Mouse (Mus musculus) midbrain, embryonic 12.5 days (tissue): Measurements from ENCODE around the gene Map1b. TPM values are rescaled to one million over a fixed set of nuclear protein-coding genes. Genes with fewer than 3 reads are reported as not detected.

Source experiments
- ATAC-seq: fragments of 200-750 bp; cut with Nextera tagmentation; 2 replicates; pipeline ENCODE4 v1.8.0; 2017; ENCODE audit warnings: low read depth, moderate TSS enrichment, moderate library complexity; ENCODE audit not compliant: low FRiP score
- H3K27ac ChIP-seq: fragments of 300-500 bp; sonication (generic); replicated peaks from 2 replicates; pipeline ENCODE4 v1.5.1; 2016; ENCODE audit warnings: mild to moderate bottlenecking
- H3K27me3 ChIP-seq: fragments of 300-500 bp; sonication (generic); 2 replicates; pipeline ENCODE4 v1.6.1; 2016; ENCODE audit warnings: mild to moderate bottlenecking
- H3K36me3 ChIP-seq: fragments of 300-500 bp; sonication (generic); 2 replicates; pipeline ENCODE4 v1.6.1; 2016
- H3K4me1 ChIP-seq: fragments of 300-500 bp; sonication (generic); 2 replicates; pipeline ENCODE4 v1.6.1; 2016
- H3K4me2 ChIP-seq: fragments of 300-500 bp; sonication (generic); replicated peaks from 2 replicates; pipeline ENCODE4 v1.6.1; 2016; ENCODE audit warnings: mild to moderate bottlenecking, moderate library complexity
- H3K4me3 ChIP-seq: fragments of 300-500 bp; sonication (generic); 2 replicates; pipeline ENCODE4 v1.5.1; 2016; ENCODE audit warnings: mild to moderate bottlenecking
- H3K9ac ChIP-seq: fragments of 300-500 bp; sonication (generic); replicated peaks from 2 replicates; pipeline ENCODE4 v1.6.1; 2016; ENCODE audit warnings: mild to moderate bottlenecking, moderate library complexity
- H3K9me3 ChIP-seq: fragments of 300-500 bp; sonication (generic); 2 replicates; pipeline ENCODE4 v1.6.1; 2016; ENCODE audit warnings: mild to moderate bottlenecking
- WGBS: fragments of 180-500 bp; shearing (Covaris S2); methylation state at CpG from one replicate; pipeline ENCODE4 v1.1.7; 2016; 5-methylcytosine and 5-hydroxymethylcytosine counted together
- polyA plus RNA-seq: library from polyadenylated mRNA; unstranded; fragments of >200 nt; fragmentation: Nextera tagmentation; extraction: Ambion mirVana; gene quantifications from 2 replicates; pipeline ENCODE4 v1.2.1, GENCODE M21; 2016

Gene Map1b
- 1,345 and 1,353 TPM in 2 replicates for polyA plus RNA-seq

GRCm38 (mm10) chr13:99516448-99516881, at the start of gene Map1b:
Gene Map1b (minus strand): TSS chr13:99516540.
- Histone ChIP-seq H3K4me3 (peak within 1 kb of the TSS; percentile 88), H3K27ac (peak within 1 kb of the TSS; percentile 99), H3K4me1 (peaks cover 25% of the 10 kb centered on the region), H3K9me3 (no peaks in the 10 kb centered on the region), H3K27me3 (no peaks in the 10 kb centered on the region), H3K36me3 (no peaks in the 10 kb centered on the region), H3K4me2 (peak within 1 kb of the TSS; percentile 57), H3K9ac (peak within 1 kb of the TSS; percentile 90)
- ATAC-seq, result peak; percentile 85
- under 1% methylated on average over 18 of the region's 32 CpGs for WGBS

- no peak overlapping the region for H3K4me2 ChIP-seq
- no peaks in the 10 kb centered on the region for H3K9me3 ChIP-seq
- 32% methylated on average over 3 of the region's 3 CpGs for WGBS
- no peaks in the 10 kb centered on the region for H3K27me3 ChIP-seq
- no peaks in the 10 kb centered on the region for H3K36me3 ChIP-seq
- H3K4me1 ChIP-seq, result peaks cover 30% of the 10 kb centered on the region
- ATAC-seq, result no peak
- H3K9ac ChIP-seq, result no peak overlapping the region
- no peak overlapping the region for H3K27ac ChIP-seq
- H3K4me3 ChIP-seq, result no peak overlapping the region
These were observed 48.0 kb upstream of the Map1b start for GRCm38 (mm10) chr13:99564346-99564745.

- Histone ChIP-seq H3K4me2 (no peak overlapping the region), H3K36me3 (no peaks in the 10 kb centered on the region), H3K4me3 (no peak overlapping the region), H3K9me3 (no peaks in the 10 kb centered on the region), H3K27me3 (no peaks in the 10 kb centered on the region), H3K9ac (no peak overlapping the region), H3K4me1 (peaks cover 30% of the 10 kb centered on the region), H3K27ac (no peak overlapping the region)
- WGBS, result 70% methylated on average over 3 of the region's 3 CpGs
- ATAC-seq, result no peak
These were observed 46.7 kb upstream of the Map1b start for GRCm38 (mm10) chr13:99563021-99563420.

- H3K36me3 ChIP-seq, result no peaks in the 10 kb centered on the region
- H3K4me1 ChIP-seq, result peaks cover 30% of the 10 kb centered on the region
- H3K9me3 ChIP-seq, result no peaks in the 10 kb centered on the region
- no peak overlapping the region for H3K9ac ChIP-seq
- H3K27ac ChIP-seq, result peak overlapping the region; percentile 17; the same call in 1 of the 2 replicates
- ATAC-seq, result peak; percentile 62; the same call in 1 of the 2 replicates
- 41% methylated on average over 10 of the region's 10 CpGs for WGBS
- H3K4me3 ChIP-seq, result no peak overlapping the region
- H3K27me3 ChIP-seq, result no peaks in the 10 kb centered on the region; the same call in 1 of the 2 replicates
- H3K4me2 ChIP-seq, result no peak overlapping the region
These were observed 45.7 kb upstream of the Map1b start for GRCm38 (mm10) chr13:99561843-99562550.

- Histone ChIP-seq H3K4me3 (no peak overlapping the region), H3K9ac (no peak overlapping the region), H3K4me2 (no peak overlapping the region), H3K4me1 (peaks cover 30% of the 10 kb centered on the region), H3K27ac (peak overlapping the region; percentile 55), H3K27me3 (no peaks in the 10 kb centered on the region; the same call in 1 of the 2 replicates), H3K36me3 (no peaks in the 10 kb centered on the region), H3K9me3 (no peaks in the 10 kb centered on the region)
- peak; percentile 27 for ATAC-seq
- 43% methylated on average over 11 of the region's 13 CpGs for WGBS
These were observed 44.6 kb upstream of the Map1b start for GRCm38 (mm10) chr13:99560674-99561639.

- Histone ChIP-seq H3K27me3 (no peaks in the 10 kb centered on the region; the same call in 1 of the 2 replicates), H3K4me1 (peaks cover 25% of the 10 kb centered on the region), H3K9ac (no peak overlapping the region), H3K9me3 (no peaks in the 10 kb centered on the region), H3K4me2 (no peak overlapping the region), H3K36me3 (no peaks in the 10 kb centered on the region), H3K27ac (no peak overlapping the region), H3K4me3 (no peak overlapping the region)
- no peak for ATAC-seq
- WGBS, result 70% methylated on average over 12 of the region's 12 CpGs
These were observed 42.0 kb upstream of the Map1b start for GRCm38 (mm10) chr13:99558216-99558906.

GRCm38 (mm10) chr13:99557813-99558212, 41.5 kb upstream of the Map1b start:
- Histone ChIP-seq H3K27ac (no peak overlapping the region), H3K9me3 (no peaks in the 10 kb centered on the region), H3K4me3 (no peak overlapping the region), H3K27me3 (no peaks in the 10 kb centered on the region; the same call in 1 of the 2 replicates), H3K4me2 (no peak overlapping the region), H3K4me1 (peaks cover 22% of the 10 kb centered on the region), H3K9ac (no peak overlapping the region), H3K36me3 (no peaks in the 10 kb centered on the region)
- WGBS, result 72% methylated on average over 15 of the region's 15 CpGs
- no peak for ATAC-seq

- WGBS, result 89% methylated on average over 5 of the region's 5 CpGs
- no peak overlapping the region for H3K9ac ChIP-seq
- no peak overlapping the region for H3K27ac ChIP-seq
- ATAC-seq, result no peak
- H3K9me3 ChIP-seq, result no peaks in the 10 kb centered on the region
- no peaks in the 10 kb centered on the region for H3K36me3 ChIP-seq
- no peaks in the 10 kb centered on the region; the same call in 1 of the 2 replicates for H3K27me3 ChIP-seq
- H3K4me2 ChIP-seq, result no peak overlapping the region
- peaks cover 18% of the 10 kb centered on the region for H3K4me1 ChIP-seq
- H3K4me3 ChIP-seq, result no peak overlapping the region
These were observed 41.0 kb upstream of the Map1b start for GRCm38 (mm10) chr13:99557331-99557730.

- no peaks in the 10 kb centered on the region for H3K36me3 ChIP-seq
- no peak overlapping the region for H3K4me3 ChIP-seq
- H3K4me2 ChIP-seq, result no peak overlapping the region
- no peaks in the 10 kb centered on the region; the same call in 1 of the 2 replicates for H3K27me3 ChIP-seq
- WGBS, result 85% methylated on average over 8 of the region's 8 CpGs
- no peak for ATAC-seq
- H3K27ac ChIP-seq, result no peak overlapping the region
- peaks cover 17% of the 10 kb centered on the region for H3K4me1 ChIP-seq
- H3K9me3 ChIP-seq, result no peaks in the 10 kb centered on the region
- H3K9ac ChIP-seq, result no peak overlapping the region
These were observed 38.6 kb upstream of the Map1b start for GRCm38 (mm10) chr13:99554960-99555359.

GRCm38 (mm10) chr13:99554466-99554865, 38.1 kb upstream of the Map1b start:
- no peak overlapping the region for H3K27ac ChIP-seq
- no peak overlapping the region for H3K4me3 ChIP-seq
- no peak for ATAC-seq
- H3K27me3 ChIP-seq, result no peaks in the 10 kb centered on the region; the same call in 1 of the 2 replicates
- no peaks in the 10 kb centered on the region for H3K36me3 ChIP-seq
- no peaks in the 10 kb centered on the region for H3K9me3 ChIP-seq
- 94% methylated on average over 6 of the region's 6 CpGs for WGBS
- no peak overlapping the region for H3K9ac ChIP-seq
- H3K4me2 ChIP-seq, result no peak overlapping the region
- H3K4me1 ChIP-seq, result peaks cover 22% of the 10 kb centered on the region

- no peak overlapping the region for H3K4me2 ChIP-seq
- no peak overlapping the region for H3K9ac ChIP-seq
- no peaks in the 10 kb centered on the region for H3K9me3 ChIP-seq
- peaks cover 31% of the 10 kb centered on the region for H3K4me1 ChIP-seq
- no peak overlapping the region for H3K4me3 ChIP-seq
- no peak overlapping the region for H3K27ac ChIP-seq
- no peak for ATAC-seq
- 89% methylated on average over 4 of the region's 4 CpGs for WGBS
- no peaks in the 10 kb centered on the region; the same call in 1 of the 2 replicates for H3K27me3 ChIP-seq
- H3K36me3 ChIP-seq, result no peaks in the 10 kb centered on the region
These were observed 36.0 kb upstream of the Map1b start for GRCm38 (mm10) chr13:99552381-99552780.
